Mouse (Mus musculus): ENCODE results near the gene Erc2. TPM values are rescaled to one million over a fixed set of nuclear protein-coding genes. Genes with fewer than 3 reads are reported as not detected.
A peak's percentile ranks its signal among the peaks of the same experiment; 100 is the strongest.

Erc2 gene
- polyA plus RNA-seq, 1 experiment from 2014 or later = 9.1 TPM

DNA sequence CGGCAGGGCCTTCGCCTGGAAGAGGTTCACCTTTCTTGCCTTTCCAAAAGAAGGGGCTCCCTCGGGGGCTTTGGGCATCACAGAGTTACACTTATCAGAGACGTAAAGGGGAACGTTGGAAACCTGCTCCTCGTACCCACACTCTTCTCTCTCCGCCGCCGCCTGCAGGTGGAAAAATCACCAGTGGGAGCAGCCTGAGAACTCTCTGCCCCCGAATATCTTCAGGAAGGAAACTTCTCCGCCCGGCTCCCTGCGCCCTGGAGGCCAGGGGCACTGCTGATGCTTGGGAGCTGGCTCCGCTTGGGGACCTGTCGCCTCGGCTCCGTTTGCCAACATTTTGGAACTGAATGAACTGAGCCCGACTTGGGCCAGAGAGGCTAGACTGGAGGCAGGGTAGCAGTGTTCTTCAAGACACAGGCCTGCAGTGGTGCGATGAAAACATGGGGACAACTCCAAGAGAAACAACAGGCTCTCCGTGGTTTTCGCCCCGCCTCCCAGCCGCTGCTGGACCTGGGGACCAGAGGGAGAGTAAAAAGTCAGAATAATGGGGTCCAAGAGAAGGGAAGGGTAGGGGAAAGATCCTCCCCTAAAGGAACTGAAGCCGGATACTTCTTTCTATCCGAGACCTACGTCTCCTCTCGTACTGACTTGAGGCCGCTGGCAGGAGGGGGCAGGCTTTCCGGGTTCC is 888.3 kb downstream of the Erc2 start:
- WGBS = under 1% methylated on average over 29 of the region's 29 CpGs
- peak overlapping the region; percentile 72 for H3K4me3 ChIP-seq
- DNase-seq (ENCODE audit: extremely low spot score, low spot score) = peak; percentile 75
- H3K36me3 ChIP-seq (replicated peaks) = peaks cover 11% of the 10 kb centered on the region
- no peaks in the 10 kb centered on the region for H3K9me3 ChIP-seq
- peak overlapping the region; percentile 86 for H3K27ac ChIP-seq
- peaks cover 95% of the 10 kb centered on the region for H3K27me3 ChIP-seq (ENCODE audit: poor library complexity, severe bottlenecking)
- peaks cover 83% of the 10 kb centered on the region for H3K4me1 ChIP-seq

DNA sequence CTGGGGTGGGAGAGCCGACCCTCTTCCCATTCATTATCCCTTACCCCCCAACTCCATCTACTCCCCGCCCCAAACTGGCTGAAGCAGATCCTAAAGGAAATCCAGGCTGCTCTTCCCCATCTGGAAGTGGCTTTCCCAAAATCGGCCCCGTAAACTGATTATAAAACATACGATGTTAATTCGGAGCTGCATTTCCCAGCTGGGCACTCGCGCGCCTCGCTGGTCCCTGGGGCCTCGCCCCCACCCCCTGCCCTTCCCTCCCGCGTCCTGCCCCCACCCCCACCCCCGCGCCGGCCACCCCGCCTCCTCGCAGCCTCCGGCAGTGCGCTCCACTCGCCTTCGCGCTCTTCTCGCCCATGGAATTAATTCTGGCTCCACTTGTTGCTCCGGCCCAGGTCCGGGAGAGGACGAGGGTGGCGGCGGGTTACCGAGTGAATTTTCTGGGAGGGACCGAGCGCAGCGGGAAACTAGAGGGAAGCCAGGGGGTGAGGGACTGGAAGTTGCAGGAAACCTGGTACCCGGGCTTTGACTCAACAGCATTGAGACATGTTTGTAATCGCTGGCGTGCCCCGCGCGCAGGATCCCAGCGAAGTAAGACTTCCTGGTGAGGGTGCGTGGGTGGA is 888.9 kb downstream of the Erc2 start:
- peaks cover 85% of the 10 kb centered on the region for H3K4me1 ChIP-seq
- H3K27me3 ChIP-seq (ENCODE audit: poor library complexity, severe bottlenecking) = peaks cover 92% of the 10 kb centered on the region

GRCm38 (mm10) chr14:28512805-28513590 is 890.8 kb downstream of the Erc2 start:
- Histone ChIP-seq H3K27me3 (ENCODE audit: poor library complexity, severe bottlenecking) (peaks cover 97% of the 10 kb centered on the region), H3K9me3 (no peaks in the 10 kb centered on the region), H3K27ac (no peak overlapping the region), H3K36me3 (replicated peaks) (peaks cover 27% of the 10 kb centered on the region), H3K4me3 (no peak overlapping the region), H3K4me1 (peaks cover 73% of the 10 kb centered on the region)
- WGBS = 82% methylated on average over 5 of the region's 5 CpGs
- no peak for DNase-seq (ENCODE audit: extremely low spot score, low spot score)

More for the DNA sequence above, 888.9 kb downstream of the Erc2 start:
- under 1% methylated on average over 41 of the region's 41 CpGs for WGBS
- DNase-seq (ENCODE audit: extremely low spot score, low spot score) = peak; percentile 62
- Histone ChIP-seq H3K9me3 (no peaks in the 10 kb centered on the region), H3K4me3 (peak overlapping the region; percentile 72), H3K27ac (peak overlapping the region; percentile 86), H3K36me3 (replicated peaks) (peaks cover 13% of the 10 kb centered on the region)

DNA sequence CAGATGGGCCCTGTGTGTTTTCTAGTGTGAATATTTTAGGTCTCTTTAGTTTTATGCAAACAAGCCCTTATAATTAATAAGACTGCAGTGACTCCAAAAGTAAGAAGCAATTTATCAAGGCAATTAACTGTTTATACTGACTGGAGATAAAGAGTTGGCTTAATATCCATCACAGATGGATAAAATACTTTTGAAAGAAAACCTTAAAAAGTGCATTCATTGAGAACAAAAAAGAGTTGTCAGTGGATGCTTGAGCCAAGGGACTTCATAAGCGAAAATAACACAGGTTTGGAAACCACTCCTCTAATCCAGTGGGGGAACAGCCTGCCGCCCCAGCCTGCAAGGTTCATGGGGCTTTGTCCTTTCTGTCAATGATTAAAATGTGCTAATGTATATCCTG is 891.9 kb downstream of the Erc2 start:
- H3K27ac ChIP-seq = no peak overlapping the region
- DNase-seq (ENCODE audit: extremely low spot score, low spot score) = no peak
- peaks cover 67% of the 10 kb centered on the region for H3K4me1 ChIP-seq
- H3K27me3 ChIP-seq (ENCODE audit: poor library complexity, severe bottlenecking) = peaks cover 91% of the 10 kb centered on the region
- no peaks in the 10 kb centered on the region for H3K9me3 ChIP-seq
- peaks cover 37% of the 10 kb centered on the region for H3K36me3 ChIP-seq (replicated peaks)
- H3K4me3 ChIP-seq = no peak overlapping the region
- 42% methylated on average over 2 of the region's 2 CpGs for WGBS

- no peak overlapping the region for H3K4me3 ChIP-seq
- peaks cover 80% of the 10 kb centered on the region for H3K27me3 ChIP-seq (ENCODE audit: poor library complexity, severe bottlenecking)
- no peak overlapping the region for H3K27ac ChIP-seq
- peaks cover 55% of the 10 kb centered on the region for H3K4me1 ChIP-seq
- no peaks in the 10 kb centered on the region for H3K9me3 ChIP-seq
- 44% methylated on average over 6 of the region's 6 CpGs for WGBS
- DNase-seq (ENCODE audit: extremely low spot score, low spot score) = no peak
- peaks cover 48% of the 10 kb centered on the region for H3K36me3 ChIP-seq (replicated peaks)
These were observed 893.1 kb downstream of the Erc2 start for GRCm38 (mm10) chr14:28515331-28515730.

- H3K4me3 ChIP-seq = no peak overlapping the region
- no peak for DNase-seq (ENCODE audit: extremely low spot score, low spot score)
These were observed 895.7 kb downstream of the Erc2 start for GRCm38 (mm10) chr14:28517631-28518560.

GRCm38 (mm10) chr14:28521106-28521505 is 898.9 kb downstream of the Erc2 start:
- H3K27ac ChIP-seq = no peak overlapping the region
- H3K27me3 ChIP-seq (ENCODE audit: poor library complexity, severe bottlenecking) = peaks cover 25% of the 10 kb centered on the region
- peaks cover 16% of the 10 kb centered on the region for H3K4me1 ChIP-seq
- DNase-seq (ENCODE audit: extremely low spot score, low spot score) = no peak
- WGBS = 68% methylated on average over 1 of the region's 1 CpGs
- H3K36me3 ChIP-seq (replicated peaks) = peaks cover 68% of the 10 kb centered on the region
- no peak overlapping the region for H3K4me3 ChIP-seq
- H3K9me3 ChIP-seq = no peaks in the 10 kb centered on the region

More at GRCm38 (mm10) chr14:28517631-28518560, 895.7 kb downstream of the Erc2 start:
- Histone ChIP-seq H3K36me3 (replicated peaks) (peaks cover 69% of the 10 kb centered on the region), H3K9me3 (no peaks in the 10 kb centered on the region), H3K27ac (no peak overlapping the region), H3K27me3 (ENCODE audit: poor library complexity, severe bottlenecking) (peaks cover 55% of the 10 kb centered on the region), H3K4me1 (peaks cover 35% of the 10 kb centered on the region)
- 55% methylated on average over 39 of the region's 39 CpGs for WGBS

GRCm38 (mm10) chr14:28522611-28523010 is 900.4 kb downstream of the Erc2 start:
- no peak for DNase-seq (ENCODE audit: extremely low spot score, low spot score)
- Histone ChIP-seq H3K27ac (no peak overlapping the region), H3K4me3 (no peak overlapping the region), H3K27me3 (ENCODE audit: poor library complexity, severe bottlenecking) (peaks cover 10% of the 10 kb centered on the region; the same call in 1 of the 2 replicates), H3K36me3 (replicated peaks) (peaks cover 56% of the 10 kb centered on the region), H3K4me1 (peaks cover 18% of the 10 kb centered on the region), H3K9me3 (no peaks in the 10 kb centered on the region)
- 79% methylated on average over 21 of the region's 21 CpGs for WGBS

DNA sequence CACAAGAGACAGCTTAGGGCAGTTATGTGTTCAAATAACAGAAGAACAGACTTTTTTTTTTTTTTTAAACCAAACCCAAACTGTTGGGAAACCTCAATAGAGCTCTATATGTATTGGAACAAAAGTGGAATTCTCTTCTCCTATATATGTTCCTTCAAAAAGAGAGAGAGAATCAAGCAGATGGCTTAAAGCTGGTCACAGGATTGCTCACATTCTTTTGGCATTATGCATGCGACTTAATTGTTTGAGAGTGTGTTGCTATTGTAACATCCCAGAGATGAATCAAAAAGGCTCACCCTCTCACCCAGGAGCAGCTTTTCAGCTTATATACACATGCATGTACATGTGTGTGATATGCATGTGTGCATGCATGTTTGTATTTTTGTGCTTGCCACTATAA is 903.3 kb downstream of the Erc2 start:
- Histone ChIP-seq H3K4me1 (peaks cover 30% of the 10 kb centered on the region), H3K9me3 (no peaks in the 10 kb centered on the region), H3K36me3 (replicated peaks) (peaks cover 29% of the 10 kb centered on the region), H3K27me3 (ENCODE audit: poor library complexity, severe bottlenecking) (no peaks in the 10 kb centered on the region), H3K4me3 (no peak overlapping the region), H3K27ac (no peak overlapping the region)
- DNase-seq (ENCODE audit: extremely low spot score, low spot score) = no peak
- 73% methylated on average over 1 of the region's 1 CpGs for WGBS

Other genes starting within 250 kb of the Erc2 start
- 11.7 and 13.0 TPM in 2 replicates for gene Fam208a, start 193.6 kb upstream of the Erc2 start, polyA plus RNA-seq (2016; fragmentation: Nextera tagmentation; extraction: Ambion mirVana)
- 17.7 and 18.6 TPM in 2 replicates for gene Ccdc66, start 114.0 kb upstream of the Erc2 start, polyA plus RNA-seq (2016; fragmentation: Nextera tagmentation; extraction: Ambion mirVana)

Measured in forebrain, embryonic 10.5 days (tissue).